Mouse (Mus musculus) small intestine, adult 2 months (tissue): Measurements from ENCODE around the gene Meiob. TPM values are rescaled to one million over a fixed set of nuclear protein-coding genes. Genes with fewer than 3 reads are reported as not detected.

Experiments
- H3K27ac ChIP-seq: fragments of 200-500 bp; 2 replicates; pipeline ENCODE4 v1.5.1; 2012; ENCODE audit warnings: low read depth, low read length, control low read depth, inconsistent platforms; ENCODE audit not compliant: insufficient read depth
- H3K27me3 ChIP-seq: fragments of 200-500 bp; 2 replicates; pipeline ENCODE4 v1.6.1; 2012; ENCODE audit warnings: mild to moderate bottlenecking, moderate library complexity, low read length, inconsistent platforms; ENCODE audit not compliant: control insufficient read depth, insufficient read depth
- H3K36me3 ChIP-seq: fragments of 200-500 bp; 2 replicates; pipeline ENCODE4 v1.6.1; 2012; ENCODE audit warnings: mild to moderate bottlenecking, low read length, control low read depth, inconsistent platforms; ENCODE audit not compliant: control insufficient read depth, insufficient read depth
- H3K4me1 ChIP-seq: fragments of 200-500 bp; 2 replicates; pipeline ENCODE4 v1.6.1; 2012; ENCODE audit warnings: low read length, inconsistent platforms, mixed read lengths; ENCODE audit not compliant: control insufficient read depth, insufficient read depth, insufficient read length
- H3K4me3 ChIP-seq: fragments of 200-500 bp; 2 replicates; pipeline ENCODE4 v1.5.1; 2012; ENCODE audit warnings: low read depth, mild to moderate bottlenecking, control low read depth, inconsistent platforms, low read length, moderate library complexity
- CTCF ChIP-seq: fragments of 200-500 bp; IDR thresholded peaks from 2 replicates; pipeline ENCODE4 v1.5.1; 2012; ENCODE audit warnings: low read depth, mild to moderate bottlenecking, control low read depth, inconsistent platforms, low read length, moderate library complexity, mixed read lengths; ENCODE audit not compliant: insufficient replicate concordance, insufficient read length; ENCODE audit errors: extremely low read depth
- POLR2A ChIP-seq: fragments of 200-500 bp; IDR thresholded peaks from 2 replicates; pipeline ENCODE4 v1.6.1; 2012; ENCODE audit warnings: low read depth, mild to moderate bottlenecking, control low read depth, inconsistent platforms, low read length, moderate library complexity
- WGBS: fragments of 180-500 bp; shearing (Covaris S2); methylation state at CpG from one replicate; pipeline ENCODE4 v1.1.7; 2018; 5-methylcytosine and 5-hydroxymethylcytosine counted together
- polyA plus RNA-seq: library from polyadenylated mRNA; depleted of rRNA; stranded (reverse); fragments of >200 nt; gene quantifications from 2 replicates; pipeline ENCODE4 v1.2.3, GENCODE M21; 2012

The Meiob gene
- polyA plus RNA-seq, 1 experiment, result not detected

- Histone ChIP-seq H3K4me1 (peaks cover 13% of the 10 kb centered on the region; the same call in 1 of the 2 replicates), H3K27me3 (no peaks in the 10 kb centered on the region), H3K4me3 (peak overlapping the region; percentile 2; the same call in 1 of the 2 replicates), H3K36me3 (peaks cover 12% of the 10 kb centered on the region), H3K27ac (peak overlapping the region; percentile 96)
- no peak for TF ChIP-seq POLR2A
- TF ChIP-seq CTCF, result no peak
Observed at GRCm38 (mm10) chr17:24848600-24849031, 44.5 kb downstream of the Meiob start.

- peak overlapping the region; percentile 96 for H3K4me3 ChIP-seq
- H3K27me3 ChIP-seq, result no peaks in the 10 kb centered on the region
- WGBS, result under 1% methylated on average over 21 of the region's 21 CpGs
- H3K27ac ChIP-seq, result peak overlapping the region; percentile 96
- TF ChIP-seq CTCF (no peak; the same call in 1 of the 2 replicates), POLR2A (no peak)
- H3K36me3 ChIP-seq, result peaks cover 19% of the 10 kb centered on the region
- peaks cover 12% of the 10 kb centered on the region; the same call in 1 of the 2 replicates for H3K4me1 ChIP-seq
Observed at GRCm38 (mm10) chr17:24849733-24850064, 45.6 kb downstream of the Meiob start.

GRCm38 (mm10) chr17:24850065-24850772 lies 46.1 kb downstream of the Meiob start, which contains the start of gene Fahd1:
Fahd1 (minus strand) TSS chr17:24850364.
- no peak for TF ChIP-seq CTCF
- peak; percentile 91 for TF ChIP-seq POLR2A
- no peaks in the 10 kb centered on the region for H3K27me3 ChIP-seq
- H3K4me3 ChIP-seq, result peak within 1 kb of the TSS; percentile 96
- peaks cover 23% of the 10 kb centered on the region for H3K36me3 ChIP-seq
- peak within 1 kb of the TSS; percentile 96 for H3K27ac ChIP-seq
- H3K4me1 ChIP-seq, result peaks cover 12% of the 10 kb centered on the region; the same call in 1 of the 2 replicates
- WGBS, result under 1% methylated on average over 58 of the region's 58 CpGs

GRCm38 (mm10) chr17:24850773-24851127 lies 46.7 kb downstream of the Meiob start:
- TF ChIP-seq CTCF, result no peak
- TF ChIP-seq POLR2A, result no peak
- Histone ChIP-seq H3K27me3 (no peaks in the 10 kb centered on the region), H3K4me1 (peaks cover 10% of the 10 kb centered on the region; the same call in 1 of the 2 replicates), H3K27ac (peak overlapping the region; percentile 76), H3K4me3 (peak overlapping the region; percentile 96), H3K36me3 (peaks cover 28% of the 10 kb centered on the region)
- 0% methylated on average over 20 of the region's 20 CpGs for WGBS

GRCm38 (mm10) chr17:24851381-24852125 lies 47.5 kb downstream of the Meiob start:
- TF ChIP-seq CTCF (no peak), POLR2A (no peak)
- Histone ChIP-seq H3K4me1 (peaks cover 7% of the 10 kb centered on the region; the same call in 1 of the 2 replicates), H3K27me3 (no peaks in the 10 kb centered on the region), H3K27ac (no peak overlapping the region), H3K36me3 (peaks cover 34% of the 10 kb centered on the region), H3K4me3 (peak overlapping the region; percentile 96)
- WGBS, result 56% methylated on average over 10 of the region's 10 CpGs

GRCm38 (mm10) chr17:24855838-24856464 lies 51.9 kb downstream of the Meiob start:
- Histone ChIP-seq H3K36me3 (peaks cover 61% of the 10 kb centered on the region), H3K27ac (no peak overlapping the region), H3K4me1 (peaks cover 5% of the 10 kb centered on the region; the same call in 1 of the 2 replicates), H3K4me3 (no peak overlapping the region), H3K27me3 (no peaks in the 10 kb centered on the region)
- TF ChIP-seq CTCF (no peak), POLR2A (no peak)
- WGBS, result 88% methylated on average over 3 of the region's 3 CpGs
